Mouse (Mus musculus) cerebellum, postnatal 36 days (tissue): Measurements from ENCODE around the gene Gm45213.

Experiments used
- DNase-seq, 2 experiments: peaks; one replicate each; pipeline ENCODE4 v3.0.0; 2021 to 2022; ENCODE audit warnings: mixed read lengths in 2 of 2

The Gm45213 gene

DNA sequence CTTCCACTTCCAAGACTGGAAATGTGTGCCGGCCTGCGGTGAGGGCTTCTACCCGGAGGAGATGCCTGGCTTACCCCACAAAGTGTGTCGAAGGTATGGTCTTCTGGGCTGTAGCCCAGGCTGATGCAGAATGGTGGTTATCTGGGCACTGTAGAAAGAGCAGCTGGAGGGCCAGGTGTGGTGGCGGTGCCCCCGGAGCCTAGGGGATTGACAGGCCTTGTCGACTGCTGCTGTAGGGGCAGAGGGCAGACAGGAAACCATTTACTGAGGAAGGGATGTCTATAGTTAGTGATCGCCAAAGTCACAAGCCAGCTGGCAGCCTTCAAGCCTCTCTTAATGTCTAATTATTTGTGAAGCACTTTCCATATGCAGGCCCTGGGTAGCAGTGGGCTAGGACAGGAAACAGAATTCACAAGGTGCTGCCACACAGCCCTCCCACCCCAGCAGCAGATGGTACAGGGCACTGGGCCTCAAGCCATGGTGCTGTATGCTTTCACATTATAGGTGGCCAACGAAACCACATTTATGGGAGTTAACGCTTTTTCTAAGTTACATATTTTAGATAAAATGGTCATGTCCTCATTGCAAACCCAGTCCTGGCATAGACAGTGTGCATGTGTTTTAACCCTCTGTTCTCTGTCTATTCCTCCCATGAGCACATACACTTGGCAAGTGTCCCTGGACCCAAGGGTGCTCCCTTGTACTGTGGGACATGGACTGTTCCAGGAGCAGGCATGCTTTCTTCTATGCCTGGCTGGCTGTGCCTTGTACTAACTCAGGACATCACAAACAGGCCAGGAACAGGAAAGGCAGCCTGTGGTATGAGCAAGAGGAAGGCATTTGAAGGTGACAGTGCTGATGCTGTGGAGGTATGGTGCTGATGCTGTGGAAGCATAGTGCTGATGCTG, at the start of gene Gm45213:
Gene Gm45213, plus strand, starts transcription at position 51 of the 908 bp plus-strand sequence.
- peak; percentile 71 to 74 for DNase-seq

GRCm38 (mm10) chr7:66001035-66001754, 42.2 kb upstream of the Gm45213 start:
- DNase-seq, result peak; percentile 36

GRCm38 (mm10) chr7:66001797-66002196, 41.6 kb upstream of the Gm45213 start:
- no peak for DNase-seq

- no peak for DNase-seq
Measured at GRCm38 (mm10) chr7:66003447-66003846, 40.0 kb upstream of the Gm45213 start.

- no peak for DNase-seq
Measured at GRCm38 (mm10) chr7:66003865-66004638, 39.4 kb upstream of the Gm45213 start.

DNA sequence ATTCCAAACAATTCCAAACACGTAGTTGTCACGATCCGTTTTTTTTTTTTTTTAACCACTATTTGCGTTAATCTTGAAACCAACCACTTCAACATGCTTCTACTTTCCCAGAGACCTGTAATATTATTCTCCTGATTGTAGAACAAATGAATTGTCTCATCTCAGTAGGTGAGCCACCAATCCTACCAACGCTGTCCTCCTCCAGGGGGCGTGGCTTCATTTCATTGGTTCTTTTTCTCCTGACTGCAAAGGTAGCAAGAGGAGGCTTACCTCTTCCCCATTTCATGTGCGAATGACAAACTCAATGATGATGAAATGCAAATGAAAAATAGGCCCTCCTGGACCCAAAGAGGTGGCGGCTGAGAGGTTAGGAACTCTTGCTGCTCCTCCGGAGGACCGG, 38.3 kb upstream of the Gm45213 start:
- no peak for DNase-seq

- DNase-seq, result peak; percentile 84 to 89
Measured at GRCm38 (mm10) chr7:66008161-66008891, 35.1 kb upstream of the Gm45213 start.

DNA sequence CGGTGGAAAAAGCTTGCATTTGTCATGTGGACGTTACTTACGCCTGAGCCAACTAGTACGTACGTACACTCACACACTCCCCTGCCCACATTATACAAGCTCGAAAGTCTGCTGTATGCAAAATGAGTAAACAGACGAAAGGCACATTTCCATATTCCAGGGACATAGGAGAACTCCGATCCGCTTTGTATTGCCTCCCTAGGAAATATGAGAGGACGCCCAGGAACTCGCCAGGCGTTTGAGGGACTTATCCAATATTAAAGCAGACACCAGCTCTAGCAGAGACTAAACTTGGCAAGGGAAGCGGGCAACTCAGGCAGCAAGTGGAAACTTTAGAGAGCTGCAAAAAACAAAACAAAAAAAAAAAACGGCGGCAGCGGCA, 34.5 kb upstream of the Gm45213 start:
- DNase-seq, result peak in 1 of 2 experiments; percentile 16

DNA sequence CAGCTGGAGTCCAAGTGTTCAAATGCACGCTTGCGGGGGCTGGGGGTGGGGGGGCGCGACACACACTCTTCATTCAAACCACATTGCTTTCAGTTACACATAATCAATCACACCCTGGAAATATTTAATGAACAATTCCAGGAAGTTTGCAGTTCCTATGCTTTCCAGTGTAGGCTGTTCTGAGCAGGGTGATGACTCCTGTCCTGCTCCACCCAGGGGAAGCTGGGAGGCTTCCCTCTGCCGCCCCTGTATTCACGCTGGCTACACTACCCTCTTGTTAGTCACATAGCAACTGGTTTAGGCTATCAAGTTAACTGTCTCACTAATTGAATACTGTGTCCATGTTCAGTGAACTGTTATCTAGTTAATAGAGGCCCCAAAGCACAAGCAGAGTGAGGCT, 32.9 kb upstream of the Gm45213 start:
- no peak for DNase-seq

DNA sequence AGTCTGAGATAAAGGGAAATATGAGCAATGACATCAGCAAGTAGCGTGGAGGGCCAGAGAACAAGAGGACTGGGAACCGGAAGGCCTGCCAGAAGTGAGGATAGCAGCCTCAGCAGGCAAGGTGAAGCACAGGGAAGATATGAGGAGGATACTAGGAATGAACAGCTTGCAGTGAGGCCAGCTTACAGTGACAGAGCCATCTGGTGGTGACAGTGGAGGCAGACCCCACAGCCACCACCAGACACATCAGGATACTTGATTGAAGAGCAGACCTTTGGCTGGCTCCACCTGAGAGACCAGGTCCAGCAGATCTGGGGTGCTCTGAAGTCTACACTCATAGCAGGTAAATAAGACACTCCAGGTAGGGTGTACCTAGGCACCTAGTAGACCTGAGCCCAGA, 15.7 kb upstream of the Gm45213 start:
- peak; percentile 42 to 43 for DNase-seq

DNA sequence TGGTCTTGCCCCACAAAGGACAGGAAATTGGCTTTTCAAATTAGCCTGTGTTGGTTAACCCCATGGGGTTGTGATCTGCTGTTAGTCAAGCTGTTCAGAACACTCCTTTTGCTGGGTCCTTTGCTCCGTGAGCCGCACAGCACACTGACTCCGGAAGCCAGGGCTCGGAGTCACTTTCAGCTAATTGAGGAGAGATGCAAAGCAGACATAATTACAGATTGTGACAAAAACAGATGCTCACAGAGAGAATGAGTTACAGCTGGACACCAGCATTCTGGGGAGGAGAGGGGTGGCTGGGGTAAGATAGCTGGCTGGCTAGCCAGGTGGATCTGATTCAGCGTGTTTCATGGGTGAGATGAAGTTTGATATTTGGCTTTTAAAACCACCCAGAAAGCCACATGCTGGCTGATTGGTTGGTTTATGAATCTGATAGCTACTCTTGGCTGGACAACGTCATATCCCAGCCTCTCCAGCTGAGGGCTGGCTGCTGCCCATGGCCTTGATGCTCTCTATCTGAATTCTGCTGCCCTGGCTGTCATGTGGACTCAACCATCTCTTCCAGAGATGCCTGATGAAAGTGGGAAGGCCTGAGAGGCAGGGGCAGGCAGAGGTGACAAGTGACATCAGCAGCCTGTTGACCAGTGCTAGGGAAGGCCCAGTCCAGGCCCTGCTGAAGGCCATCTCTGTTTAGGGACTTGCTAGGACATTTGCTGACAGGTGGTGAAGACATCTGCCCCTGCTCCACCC, 14.5 kb upstream of the Gm45213 start:
- no peak for DNase-seq

GRCm38 (mm10) chr7:66036809-66037208, 6.6 kb upstream of the Gm45213 start:
- no peak for DNase-seq

- peak in 1 of 2 experiments; percentile 33 for DNase-seq
Measured at GRCm38 (mm10) chr7:66038261-66038660, 5.1 kb upstream of the Gm45213 start.

GRCm38 (mm10) chr7:66038730-66039129, 4.7 kb upstream of the Gm45213 start:
- DNase-seq, result peak; percentile 54 to 57

DNA sequence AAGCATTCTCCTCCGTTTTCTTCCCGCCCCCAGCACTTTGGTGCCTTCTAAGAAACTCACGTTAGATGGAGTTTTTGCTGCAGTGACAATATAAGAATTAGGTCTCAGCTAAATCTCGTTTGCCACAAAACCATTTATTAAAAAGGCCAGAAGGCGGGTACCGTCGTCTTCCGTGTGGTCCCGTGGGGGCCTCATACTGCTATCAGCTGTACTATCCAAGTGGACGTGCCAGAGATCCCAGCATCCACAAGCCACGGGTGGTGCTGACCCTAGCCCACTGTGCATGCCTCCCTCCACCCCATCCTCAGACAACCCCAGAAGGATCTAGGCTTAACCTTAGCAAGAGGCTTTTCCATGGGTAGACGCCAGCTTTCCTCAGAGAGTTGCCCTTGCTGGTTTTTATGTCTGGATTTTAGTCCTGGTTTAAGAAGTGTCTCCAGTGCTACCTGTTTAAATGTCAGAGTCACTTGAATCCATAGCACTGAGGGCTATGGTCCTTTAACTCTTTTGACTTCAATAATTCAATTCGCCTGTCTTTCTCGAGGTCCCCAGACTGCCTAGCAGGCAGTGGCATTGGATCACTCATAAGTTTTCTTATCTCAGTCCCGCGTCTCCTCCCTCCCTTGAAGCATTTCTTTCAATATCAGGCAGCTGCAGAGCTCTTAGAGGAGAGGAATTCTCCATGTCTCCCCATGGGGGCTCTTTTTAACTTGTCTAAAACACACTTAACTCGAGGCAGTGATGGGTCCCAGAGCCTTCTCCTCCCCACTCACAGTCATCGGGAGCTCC, 3.2 kb upstream of the Gm45213 start:
- DNase-seq, result no peak

DNA sequence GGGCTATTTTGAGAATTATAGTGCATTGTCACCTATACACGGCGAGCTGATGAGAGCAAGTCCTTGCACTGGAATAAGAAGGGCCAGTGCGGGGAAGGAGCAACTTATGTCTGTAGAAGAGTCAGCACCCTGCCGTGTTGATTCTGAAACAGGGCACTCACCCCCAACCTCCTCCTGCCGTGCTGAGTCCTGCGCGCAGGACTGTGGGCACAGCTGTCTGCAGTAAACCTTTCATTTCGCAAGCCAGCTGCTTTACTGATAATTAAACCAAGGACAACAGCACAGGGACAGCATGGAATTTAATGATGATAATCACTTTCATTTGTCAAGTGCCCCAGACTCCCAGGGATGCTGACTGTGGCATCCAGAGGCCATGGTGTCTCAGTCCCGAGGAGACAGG, 1.2 kb downstream of the Gm45213 start:
- no peak for DNase-seq

- no peak for DNase-seq
Measured at GRCm38 (mm10) chr7:66046921-66047918, 3.8 kb downstream of the Gm45213 start.

GRCm38 (mm10) chr7:66047975-66048374, 4.6 kb downstream of the Gm45213 start:
- no peak for DNase-seq

- no peak for DNase-seq
Measured at GRCm38 (mm10) chr7:66048446-66049230, 5.2 kb downstream of the Gm45213 start.
